Mouse (Mus musculus): ENCODE measurements around the gene Tfpt. TPM values are rescaled to one million over a fixed set of nuclear protein-coding genes. Genes with fewer than 3 reads are reported as not detected.

The Tfpt gene
- polyA plus RNA-seq (2015; fragmentation: Nextera tagmentation; extraction: Ambion mirVana) = 13.5 and 15.1 TPM in 2 replicates

DNA sequence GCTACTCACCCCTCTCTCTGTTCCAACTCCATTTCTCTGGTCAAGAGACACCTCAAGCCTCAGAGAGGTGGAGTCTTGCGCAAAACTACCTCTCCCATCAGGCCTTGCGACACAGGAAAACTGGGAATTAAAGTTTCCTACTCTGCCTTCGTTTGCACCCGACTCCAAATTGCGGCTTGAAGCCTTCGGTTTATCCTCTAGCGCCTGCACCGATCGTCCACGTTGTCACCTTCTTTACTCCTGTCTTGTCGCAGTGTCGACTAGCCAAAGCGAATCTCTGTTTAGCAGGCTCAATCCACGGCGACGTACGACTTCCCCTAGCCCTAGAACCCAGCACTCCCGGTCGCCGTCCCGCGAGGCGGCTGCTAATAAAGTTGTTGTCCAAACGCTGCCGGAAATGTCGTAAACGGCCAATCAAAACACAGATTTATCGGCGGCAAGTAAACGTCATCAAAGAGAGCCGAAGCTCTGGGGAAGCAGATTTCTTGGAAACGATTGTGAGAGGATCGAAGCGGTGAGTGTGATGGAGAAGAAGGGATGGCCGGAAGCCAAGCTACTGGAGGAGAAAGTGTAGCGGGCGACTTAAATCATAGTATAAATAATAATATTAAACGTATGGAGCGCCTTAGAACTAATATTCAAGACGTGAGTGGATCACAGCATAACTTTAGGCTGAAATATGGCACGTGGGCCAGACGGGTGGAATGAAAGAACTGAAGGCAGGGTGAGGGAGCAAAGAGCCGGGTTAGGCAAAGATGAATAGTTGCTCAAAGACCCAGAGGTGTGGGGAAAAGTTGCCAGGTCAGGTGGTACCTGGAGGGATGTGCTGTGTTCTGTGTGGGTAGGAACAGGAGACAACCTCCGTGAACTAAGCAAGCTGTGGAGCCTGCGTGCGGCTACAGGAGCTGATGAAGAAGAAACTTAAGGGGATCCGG is at the start of gene Tfpt, which contains the start of gene Prpf31:
Tfpt (minus strand) TSS at position 387 of the 935 bp plus-strand sequence.
Prpf31 (plus strand) TSS at position 443 of the 935 bp plus-strand sequence.
- under 1% methylated on average over 47 of the region's 47 CpGs for WGBS
- H3K9ac ChIP-seq = peak within 1 kb of the TSS; percentile 92
- peak; percentile 65 for ATAC-seq (ENCODE audit: extremely low read depth, insufficient number of reproducible peaks, low FRiP score, low TSS enrichment)
- peaks cover 25% of the 10 kb centered on the region for H3K4me1 ChIP-seq
- peak within 1 kb of the TSS; percentile 80 for H3K4me3 ChIP-seq
- H3K36me3 ChIP-seq = peaks cover 65% of the 10 kb centered on the region
- H3K9me3 ChIP-seq = no peaks in the 10 kb centered on the region
- no peaks in the 10 kb centered on the region for H3K27me3 ChIP-seq (replicated peaks)
- peak within 1 kb of the TSS; percentile 86 for H3K27ac ChIP-seq (replicated peaks)
- H3K4me2 ChIP-seq = peak within 1 kb of the TSS; percentile 100

DNA sequence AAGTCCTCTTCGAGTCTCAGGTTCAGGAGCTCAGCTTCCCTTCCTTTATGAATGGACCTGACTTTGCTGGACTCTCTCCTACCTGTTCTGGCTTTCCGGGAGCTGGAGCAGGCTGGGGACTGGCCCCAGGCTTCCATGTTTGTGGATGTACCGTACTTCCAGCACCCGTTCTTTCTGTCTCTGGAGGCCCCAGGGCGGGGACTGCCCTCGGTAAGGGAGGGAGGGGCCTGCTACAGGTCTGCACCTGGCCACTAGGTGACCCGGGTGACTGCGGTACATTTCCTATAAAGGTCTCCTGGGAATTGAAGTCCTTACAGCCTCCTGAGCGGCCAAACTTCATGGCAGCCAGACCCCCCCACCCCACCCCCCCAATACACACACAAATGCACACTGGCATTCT is 47.6 kb upstream of the Tfpt start, which contains the start of gene Tmc4:
Tmc4 (minus strand) TSS at position 212 of the 400 bp plus-strand sequence.
- Histone ChIP-seq H3K27ac (replicated peaks) (no peak within 1 kb of the TSS), H3K9ac (no peak within 1 kb of the TSS), H3K4me3 (no peak within 1 kb of the TSS), H3K36me3 (peaks cover 24% of the 10 kb centered on the region), H3K4me2 (no peak within 1 kb of the TSS), H3K4me1 (no peaks in the 10 kb centered on the region), H3K27me3 (replicated peaks) (no peaks in the 10 kb centered on the region), H3K9me3 (no peaks in the 10 kb centered on the region)
- no peak for ATAC-seq (ENCODE audit: extremely low read depth, insufficient number of reproducible peaks, low FRiP score, low TSS enrichment)
- 59% methylated on average over 9 of the region's 9 CpGs for WGBS

DNA sequence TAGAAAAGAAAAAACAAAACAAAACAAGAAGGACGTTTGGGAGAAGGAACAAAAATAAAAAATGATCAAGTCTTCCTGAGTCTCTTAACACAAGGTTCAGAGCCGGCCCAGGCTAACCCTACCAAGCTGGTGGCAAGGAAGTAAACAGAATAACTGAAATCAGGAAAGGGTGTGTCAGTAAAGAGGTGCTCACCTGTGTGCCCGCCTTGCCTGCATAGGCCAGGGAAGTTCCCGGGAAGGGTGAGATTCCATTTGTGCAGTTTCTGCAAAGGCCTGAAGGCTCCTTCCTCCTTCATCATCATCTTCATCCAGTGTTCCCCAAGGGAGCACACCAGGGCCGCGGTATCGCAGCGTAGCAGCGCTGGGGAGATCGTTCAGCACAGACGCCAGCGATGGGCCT is 46.6 kb upstream of the Tfpt start:
- Histone ChIP-seq H3K4me1 (no peaks in the 10 kb centered on the region), H3K4me2 (no peak overlapping the region), H3K27me3 (replicated peaks) (no peaks in the 10 kb centered on the region), H3K9ac (no peak overlapping the region), H3K27ac (replicated peaks) (no peak overlapping the region), H3K9me3 (no peaks in the 10 kb centered on the region), H3K36me3 (peaks cover 20% of the 10 kb centered on the region), H3K4me3 (no peak overlapping the region)
- 77% methylated on average over 12 of the region's 12 CpGs for WGBS
- ATAC-seq (ENCODE audit: extremely low read depth, insufficient number of reproducible peaks, low FRiP score, low TSS enrichment) = no peak

DNA sequence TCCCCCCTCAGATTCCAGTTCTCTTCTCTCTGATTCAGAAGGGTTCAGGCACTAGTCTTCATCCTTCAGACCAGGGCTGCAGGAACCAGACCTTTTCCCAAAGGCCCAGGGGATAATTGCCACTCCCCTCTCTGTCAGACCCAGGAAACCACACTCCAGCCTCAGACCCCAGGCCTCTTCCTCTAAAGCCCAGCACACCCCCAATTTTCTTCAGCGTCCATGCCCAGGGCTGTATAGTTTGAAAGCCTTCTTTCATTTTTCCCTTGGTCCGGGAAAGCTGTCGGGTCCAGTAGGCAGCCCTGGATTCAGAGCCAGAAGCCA is 45.5 kb upstream of the Tfpt start:
- Histone ChIP-seq H3K4me3 (no peak overlapping the region), H3K4me1 (no peaks in the 10 kb centered on the region), H3K27me3 (replicated peaks) (no peaks in the 10 kb centered on the region), H3K27ac (replicated peaks) (no peak overlapping the region), H3K4me2 (no peak overlapping the region), H3K9ac (no peak overlapping the region), H3K36me3 (peaks cover 10% of the 10 kb centered on the region), H3K9me3 (no peaks in the 10 kb centered on the region)
- no peak for ATAC-seq (ENCODE audit: extremely low read depth, insufficient number of reproducible peaks, low FRiP score, low TSS enrichment)
- WGBS = 85% methylated on average over 3 of the region's 3 CpGs

DNA sequence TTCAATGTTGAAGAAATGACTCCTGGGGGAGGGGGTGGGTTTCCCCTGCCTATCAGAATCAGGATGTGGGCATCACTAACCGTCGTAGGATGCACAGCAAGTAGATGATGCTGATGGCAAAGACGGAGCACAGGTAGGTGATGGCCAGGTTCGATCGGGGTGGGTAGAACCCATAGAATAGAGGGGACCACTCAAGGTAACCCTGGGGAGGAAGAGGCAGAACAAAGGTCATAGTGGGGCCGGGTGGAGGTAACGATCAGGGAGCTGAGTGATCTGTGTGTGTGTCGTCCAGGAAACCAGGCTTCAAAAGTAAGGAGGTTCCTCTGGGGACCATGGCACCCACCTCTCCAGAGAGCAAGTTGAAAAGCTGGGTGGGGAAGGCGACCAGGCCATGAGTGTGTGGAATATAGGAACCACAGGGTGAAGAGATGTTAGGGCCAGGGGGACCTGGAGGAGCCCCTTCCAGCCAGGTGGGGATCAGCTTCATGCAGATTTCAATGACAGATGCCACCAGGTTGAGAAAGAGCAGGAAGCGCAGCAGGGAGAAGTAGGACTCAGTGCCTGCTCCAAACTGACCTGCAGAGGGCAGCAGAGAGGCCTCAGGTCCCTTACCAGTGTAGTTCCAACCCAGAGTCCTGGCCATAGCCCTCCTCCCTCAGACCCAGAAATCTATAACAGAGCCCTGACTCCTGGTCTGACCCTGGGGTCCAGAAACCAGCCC is 44.9 kb upstream of the Tfpt start:
- Histone ChIP-seq H3K4me1 (no peaks in the 10 kb centered on the region), H3K4me3 (no peak overlapping the region), H3K9me3 (no peaks in the 10 kb centered on the region), H3K4me2 (no peak overlapping the region), H3K9ac (no peak overlapping the region), H3K27me3 (replicated peaks) (no peaks in the 10 kb centered on the region), H3K27ac (replicated peaks) (no peak overlapping the region), H3K36me3 (peaks cover 9% of the 10 kb centered on the region)
- 63% methylated on average over 10 of the region's 10 CpGs for WGBS
- ATAC-seq (ENCODE audit: extremely low read depth, insufficient number of reproducible peaks, low FRiP score, low TSS enrichment) = no peak

DNA sequence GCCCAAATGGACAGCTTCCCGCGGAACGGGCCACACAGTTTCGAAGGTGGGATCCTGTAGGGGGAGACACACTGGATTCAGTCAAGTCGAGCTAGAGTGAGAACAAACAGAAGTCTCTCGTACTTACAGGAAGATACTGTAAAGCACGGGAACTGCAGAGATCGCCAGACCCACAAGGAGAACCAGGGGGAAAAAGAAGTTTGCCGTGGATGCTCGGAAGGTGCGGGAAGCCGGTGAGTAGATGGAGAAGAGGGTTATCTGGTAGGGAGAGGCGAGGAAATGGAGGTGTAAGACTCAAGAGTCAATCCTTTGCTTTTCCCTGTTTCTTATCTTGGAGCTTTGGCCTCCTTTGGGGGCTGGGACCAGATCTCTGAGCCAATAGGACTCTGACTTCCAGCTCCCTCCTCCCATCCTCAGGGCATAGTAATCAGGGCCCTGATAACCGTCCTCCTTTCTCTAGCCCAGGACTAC is 37.2 kb upstream of the Tfpt start:
- Histone ChIP-seq H3K4me1 (peaks cover 38% of the 10 kb centered on the region), H3K27me3 (replicated peaks) (no peaks in the 10 kb centered on the region), H3K4me3 (peak overlapping the region; percentile 42), H3K36me3 (peaks cover 19% of the 10 kb centered on the region), H3K27ac (replicated peaks) (peak overlapping the region; percentile 54), H3K9ac (peak overlapping the region; percentile 69), H3K4me2 (peak overlapping the region; percentile 75), H3K9me3 (no peaks in the 10 kb centered on the region)
- ATAC-seq (ENCODE audit: extremely low read depth, insufficient number of reproducible peaks, low FRiP score, low TSS enrichment) = no peak
- 4% methylated on average over 14 of the region's 14 CpGs for WGBS

DNA sequence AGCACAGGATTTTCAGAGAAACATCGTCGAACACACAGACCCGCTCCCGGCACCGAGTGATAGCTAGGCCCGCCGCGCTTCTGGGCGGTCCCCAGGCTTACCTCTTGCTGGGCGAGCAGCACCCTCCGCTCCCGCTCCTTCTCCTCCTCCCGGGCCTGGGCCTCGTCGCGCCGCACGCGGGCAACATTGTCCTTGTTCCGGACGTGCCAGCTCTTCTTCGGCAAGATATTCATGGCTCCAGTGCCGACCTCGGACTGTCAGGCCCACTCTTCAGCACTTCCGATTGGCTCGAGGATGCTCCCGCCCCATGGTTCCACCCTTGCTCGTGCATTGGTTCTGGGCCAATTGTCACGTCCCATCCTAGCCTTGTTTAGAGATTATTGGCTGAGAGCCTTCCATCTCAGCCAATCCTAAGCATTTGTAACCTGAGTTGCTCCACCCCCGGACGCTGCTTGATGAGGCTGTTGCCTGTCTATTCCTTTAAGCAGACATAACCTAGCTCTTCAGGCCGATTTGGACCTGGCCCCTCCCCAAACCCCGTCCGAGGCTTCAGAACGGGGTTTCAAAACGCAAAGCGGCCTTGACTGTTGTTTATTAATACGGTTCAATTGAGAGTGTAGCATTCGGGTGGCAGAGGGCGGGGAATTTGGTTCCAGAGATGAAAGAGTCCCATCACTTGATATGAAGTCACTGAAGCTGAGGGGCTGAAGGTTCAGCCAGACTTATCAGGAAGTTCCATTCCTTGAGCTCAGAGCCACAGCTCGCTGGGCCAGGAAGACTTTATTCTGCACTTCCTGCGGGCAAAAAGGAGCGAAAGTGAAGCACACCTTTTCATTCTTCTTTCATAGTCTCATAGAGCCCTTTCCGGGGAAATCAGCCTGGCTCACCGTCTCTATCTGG is 35.7 kb upstream of the Tfpt start, which contains the start of gene Leng1:
Leng1 (minus strand) TSS at position 626 of the 900 bp plus-strand sequence.
- 3% methylated on average over 45 of the region's 45 CpGs for WGBS
- H3K9ac ChIP-seq = peak within 1 kb of the TSS; percentile 94
- peaks cover 38% of the 10 kb centered on the region for H3K4me1 ChIP-seq

DNA sequence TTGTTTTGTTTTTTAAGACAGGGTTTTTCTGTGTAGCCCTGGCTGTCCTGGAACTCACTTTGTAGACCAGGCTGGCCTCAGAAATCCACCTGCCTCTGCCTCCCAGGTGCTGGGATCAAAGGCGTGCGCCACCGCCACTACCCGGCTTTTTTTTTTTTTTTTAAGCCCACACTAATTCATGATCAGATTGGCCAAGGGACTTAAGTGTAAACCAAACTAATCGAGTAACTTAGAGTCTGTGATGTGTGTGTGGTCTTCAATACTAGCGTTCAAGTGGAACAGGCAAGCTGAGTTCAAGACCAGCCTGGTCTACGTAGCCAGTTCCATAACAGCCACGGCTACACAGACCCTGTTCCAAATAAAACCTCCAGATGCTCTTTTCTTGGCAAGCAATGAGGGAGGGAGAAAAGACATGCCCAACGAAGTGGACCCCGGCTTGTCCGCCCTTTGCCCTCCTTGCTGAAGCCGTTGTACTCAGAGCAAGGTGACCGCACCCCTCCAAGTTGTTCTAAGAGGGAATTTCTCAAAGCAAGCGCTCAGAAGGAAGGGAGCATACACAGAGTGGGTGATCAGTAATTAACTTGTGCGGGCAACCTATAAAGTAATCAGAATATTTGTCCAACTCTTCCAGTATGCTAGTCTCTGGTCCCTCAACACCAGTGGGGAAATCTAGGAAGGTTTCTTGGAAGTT is 34.9 kb upstream of the Tfpt start:
- Histone ChIP-seq H3K27ac (replicated peaks) (peak overlapping the region; percentile 95), H3K4me3 (peak overlapping the region; percentile 79), H3K36me3 (peaks cover 42% of the 10 kb centered on the region), H3K4me2 (peak overlapping the region; percentile 75), H3K9me3 (no peaks in the 10 kb centered on the region), H3K27me3 (replicated peaks) (no peaks in the 10 kb centered on the region), H3K9ac (peak overlapping the region; percentile 94), H3K4me1 (peaks cover 38% of the 10 kb centered on the region)
- 30% methylated on average over 15 of the region's 15 CpGs for WGBS
- no peak; the same call in 1 of the 2 replicates for ATAC-seq (ENCODE audit: extremely low read depth, insufficient number of reproducible peaks, low FRiP score, low TSS enrichment)

More for the DNA sequence above, 35.7 kb upstream of the Tfpt start, which contains the start of gene Leng1:
- peak; percentile 95 for ATAC-seq (ENCODE audit: extremely low read depth, insufficient number of reproducible peaks, low FRiP score, low TSS enrichment)
- H3K27ac ChIP-seq (replicated peaks) = peak within 1 kb of the TSS; percentile 95
- peak within 1 kb of the TSS; percentile 79 for H3K4me3 ChIP-seq
- peak within 1 kb of the TSS; percentile 75 for H3K4me2 ChIP-seq
- no peaks in the 10 kb centered on the region for H3K9me3 ChIP-seq
- H3K36me3 ChIP-seq = peaks cover 34% of the 10 kb centered on the region
- no peaks in the 10 kb centered on the region for H3K27me3 ChIP-seq (replicated peaks)

DNA sequence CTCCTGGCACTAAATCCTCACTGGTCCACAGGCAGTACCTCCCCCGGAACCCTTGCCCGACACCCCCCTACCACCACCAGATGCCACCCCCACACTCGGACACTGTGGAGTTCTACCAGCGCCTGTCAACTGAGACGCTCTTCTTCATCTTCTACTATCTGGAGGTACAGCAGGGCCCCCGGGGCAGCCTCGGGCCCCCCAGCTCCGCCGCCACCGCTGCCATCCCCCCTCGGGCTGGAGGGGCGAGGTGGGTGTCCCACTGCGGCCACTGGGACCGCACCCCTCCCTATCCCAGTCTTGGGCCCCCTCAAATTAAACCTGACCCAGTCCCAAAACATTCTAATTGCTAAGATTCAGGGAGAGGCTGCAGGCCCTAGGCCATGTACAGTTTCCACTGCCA is 28.8 kb upstream of the Tfpt start:
- Histone ChIP-seq H3K27ac (replicated peaks) (no peak overlapping the region), H3K9ac (no peak overlapping the region), H3K4me1 (peaks cover 7% of the 10 kb centered on the region), H3K36me3 (peaks cover 100% of the 10 kb centered on the region), H3K9me3 (no peaks in the 10 kb centered on the region), H3K27me3 (replicated peaks) (no peaks in the 10 kb centered on the region), H3K4me2 (no peak overlapping the region), H3K4me3 (no peak overlapping the region)
- ATAC-seq (ENCODE audit: extremely low read depth, insufficient number of reproducible peaks, low FRiP score, low TSS enrichment) = no peak
- WGBS = 94% methylated on average over 14 of the region's 14 CpGs

DNA sequence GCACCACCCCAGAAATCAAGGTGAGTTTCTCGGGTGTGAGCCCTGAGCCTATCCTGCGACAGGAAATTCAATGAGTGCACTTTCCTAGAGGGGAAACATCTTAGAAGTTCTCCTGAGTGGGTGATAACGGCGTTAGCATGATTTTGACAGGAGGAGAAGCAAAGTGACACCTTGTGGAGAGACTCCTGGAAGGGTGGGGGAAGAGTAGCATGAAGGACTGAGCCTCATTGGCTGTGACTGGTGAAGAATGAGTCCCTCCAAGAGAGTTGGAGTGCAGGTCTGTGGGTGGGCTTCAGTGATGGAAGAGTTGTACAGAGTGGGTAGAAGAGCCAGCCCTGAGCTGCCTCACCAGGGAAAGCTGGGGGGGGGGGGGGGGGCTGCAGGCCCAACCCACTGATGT is 27.2 kb upstream of the Tfpt start:
- Histone ChIP-seq H3K9me3 (no peaks in the 10 kb centered on the region), H3K4me2 (no peak overlapping the region), H3K4me3 (no peak overlapping the region), H3K4me1 (no peaks in the 10 kb centered on the region), H3K9ac (no peak overlapping the region), H3K36me3 (peaks cover 100% of the 10 kb centered on the region), H3K27me3 (replicated peaks) (no peaks in the 10 kb centered on the region), H3K27ac (replicated peaks) (no peak overlapping the region)
- ATAC-seq (ENCODE audit: extremely low read depth, insufficient number of reproducible peaks, low FRiP score, low TSS enrichment) = no peak
- WGBS = 73% methylated on average over 4 of the region's 4 CpGs

Measured in heart, embryonic 13.5 days (tissue).